Mouse (Mus musculus) lung, adult 2 months (tissue): ENCODE results near the gene 1700008O03Rik. TPM values are rescaled to one million over a fixed set of nuclear protein-coding genes. Genes with fewer than 3 reads are reported as not detected.
A peak's percentile ranks its signal among the peaks of the same experiment; 100 is the strongest.

Source experiments
- DNase-seq: peaks from one replicate; pipeline ENCODE4 v3.0.0; 2022
- H3K4me1 ChIP-seq: fragments of 200-500 bp; 2 replicates; pipeline ENCODE4 v1.6.1; 2011; ENCODE audit warnings: low read length; ENCODE audit not compliant: control insufficient read depth, insufficient read depth
- H3K4me3 ChIP-seq: fragments of 200-500 bp; replicated peaks from 2 replicates; pipeline ENCODE3; 2011; ENCODE audit warnings: low read depth, mild to moderate bottlenecking, control low read depth, low read length; ENCODE audit errors: extremely low read depth
- CTCF ChIP-seq: fragments of 200-500 bp; IDR thresholded peaks from 2 replicates; pipeline ENCODE4 v1.5.1; 2011; ENCODE audit warnings: mild to moderate bottlenecking, low read length, control low read depth; ENCODE audit not compliant: insufficient read depth
- POLR2A ChIP-seq: fragments of 200-500 bp; IDR thresholded peaks from 2 replicates; pipeline ENCODE4 v1.6.1; 2011; ENCODE audit warnings: low read depth, mild to moderate bottlenecking, control low read depth, low read length, borderline replicate concordance; ENCODE audit errors: extremely low read depth
- WGBS: fragments of 180-500 bp; shearing (Covaris S2); methylation state at CpG from one replicate; pipeline ENCODE4 v1.1.7; 2018; 5-methylcytosine and 5-hydroxymethylcytosine counted together
- polyA plus RNA-seq: library from polyadenylated mRNA; depleted of rRNA; stranded (reverse); fragments of >200 nt; gene quantifications from 2 replicates; pipeline ENCODE4 v1.2.3, GENCODE M21; 2012

The 1700008O03Rik gene
- polyA plus RNA-seq, 1 experiment = 1.2 TPM

DNA sequence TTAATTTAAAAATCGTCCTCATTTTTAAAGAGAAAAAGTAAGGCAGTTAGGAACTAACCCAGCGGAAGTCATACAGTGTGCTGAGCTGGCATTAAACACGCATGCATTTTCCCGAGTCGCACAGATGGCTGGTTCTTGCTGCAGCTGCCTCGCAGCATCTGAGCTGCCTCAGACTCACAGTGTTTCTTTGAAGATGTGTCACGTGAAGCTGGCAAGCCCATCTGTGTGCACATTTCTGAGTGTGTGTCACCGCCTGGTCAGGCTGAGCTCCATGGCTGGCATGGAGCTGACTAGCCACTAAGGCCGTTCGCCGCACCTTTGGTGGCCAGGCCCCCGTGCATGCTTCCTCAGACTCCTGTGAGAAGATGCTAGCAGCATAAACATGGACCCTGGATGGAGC, 3.1 kb downstream of the 1700008O03Rik start:
- WGBS = 64% methylated on average over 12 of the region's 12 CpGs
- TF ChIP-seq CTCF (no peak), POLR2A (no peak)
- peaks cover 2% of the 10 kb centered on the region; the same call in 1 of the 2 replicates for H3K4me1 ChIP-seq
- no peak overlapping the region for H3K4me3 ChIP-seq
- no peak for DNase-seq

DNA sequence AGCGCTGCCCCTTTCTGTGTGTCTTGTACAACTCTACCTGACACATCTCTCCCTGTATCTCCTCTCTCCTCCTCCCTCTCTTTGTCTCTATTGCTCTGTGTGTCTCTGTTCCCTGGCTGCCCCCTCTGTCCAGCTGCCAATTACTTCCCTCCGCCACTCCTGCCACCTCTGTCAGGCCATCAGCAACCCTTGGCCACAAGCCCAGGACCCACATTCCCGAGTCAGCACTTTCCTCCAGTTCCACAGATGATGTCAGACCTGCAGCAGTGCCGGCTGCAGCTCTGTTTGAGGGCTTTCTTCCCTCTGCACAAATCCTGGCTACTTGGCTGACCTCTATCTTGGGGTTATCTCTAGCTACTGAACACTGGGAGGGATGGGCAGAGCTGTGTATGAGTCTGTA, 7.3 kb downstream of the 1700008O03Rik start:
- TF ChIP-seq CTCF (no peak), POLR2A (no peak)
- Histone ChIP-seq H3K4me1 (peaks cover 3% of the 10 kb centered on the region), H3K4me3 (no peak overlapping the region)
- WGBS = 21% methylated on average over 4 of the region's 4 CpGs
- DNase-seq = no peak

DNA sequence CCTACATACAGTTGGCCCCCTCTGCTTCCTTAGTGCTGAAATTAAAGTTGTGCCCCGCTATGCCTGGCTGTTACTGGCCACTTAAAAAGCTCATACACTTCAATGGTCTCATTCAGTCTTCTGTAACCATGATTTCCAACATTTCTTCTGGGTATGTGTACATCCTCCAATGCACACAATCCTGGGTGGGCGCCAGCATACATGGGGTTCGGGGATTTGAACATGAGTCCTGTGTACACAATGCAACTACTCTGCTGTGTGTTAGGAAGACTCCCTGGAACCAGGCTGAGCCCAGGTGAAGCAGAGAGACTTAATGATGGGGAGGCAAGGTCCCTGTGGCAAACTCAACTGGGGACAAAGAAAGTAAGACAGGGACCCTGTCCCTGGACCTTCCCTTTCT, 9.8 kb downstream of the 1700008O03Rik start:
- Histone ChIP-seq H3K4me1 (peaks cover 3% of the 10 kb centered on the region), H3K4me3 (no peak overlapping the region)
- no peak for DNase-seq
- TF ChIP-seq POLR2A = no peak
- no peak for TF ChIP-seq CTCF
- WGBS = 62% methylated on average over 3 of the region's 3 CpGs

GRCm38 (mm10) chr7:44375207-44375606, 10.4 kb downstream of the 1700008O03Rik start:
- no peak for DNase-seq
- H3K4me1 ChIP-seq = peaks cover 3% of the 10 kb centered on the region
- 26% methylated on average over 10 of the region's 10 CpGs for WGBS
- no peak overlapping the region for H3K4me3 ChIP-seq
- TF ChIP-seq POLR2A (no peak), CTCF (no peak)

GRCm38 (mm10) chr7:44374756-44375155, 10.9 kb downstream of the 1700008O03Rik start:
- no peak for TF ChIP-seq CTCF
- no peak for TF ChIP-seq POLR2A
- no peak for DNase-seq
- WGBS = 13% methylated on average over 5 of the region's 5 CpGs
- Histone ChIP-seq H3K4me1 (peaks cover 3% of the 10 kb centered on the region), H3K4me3 (no peak overlapping the region)

DNA sequence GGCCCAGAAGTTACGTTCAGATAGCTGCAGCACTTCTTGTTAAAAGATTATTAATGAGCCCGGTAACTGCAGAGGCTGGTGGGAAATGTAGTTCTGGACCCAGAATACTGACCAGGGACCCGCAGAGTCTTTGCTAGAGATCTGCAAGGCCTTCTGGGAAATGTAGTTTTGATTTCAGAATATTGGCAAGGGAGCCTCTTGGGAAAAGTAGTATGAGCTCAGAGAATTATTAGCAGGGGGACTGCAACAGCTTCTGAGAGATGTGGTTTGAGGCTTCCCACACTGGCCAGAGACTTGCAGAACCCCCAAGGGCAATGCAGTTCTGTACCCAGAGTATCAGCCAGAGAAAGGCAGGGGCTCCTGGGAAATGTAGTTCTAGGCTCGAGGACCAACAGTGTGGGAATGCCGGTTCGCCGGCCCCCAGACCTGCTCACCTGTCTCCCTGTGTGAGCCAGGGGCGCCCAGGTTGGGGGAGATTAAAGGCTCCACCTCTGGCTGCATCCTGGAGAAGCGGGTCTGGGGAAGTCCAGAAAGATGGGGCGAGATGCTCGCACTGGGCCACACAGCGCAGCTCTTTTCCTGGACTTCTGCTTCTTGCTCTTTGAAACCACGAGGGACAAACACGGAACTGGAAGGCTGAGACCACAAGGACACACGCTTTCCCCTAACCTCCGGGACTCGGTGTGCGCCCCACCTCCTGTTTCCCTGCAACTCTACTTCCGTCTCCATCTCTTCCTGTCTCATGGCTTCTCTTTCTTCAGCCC, 11.5 kb downstream of the 1700008O03Rik start:
- WGBS = under 1% methylated on average over 19 of the region's 19 CpGs
- TF ChIP-seq POLR2A (no peak), CTCF (no peak)
- peak; percentile 89 for DNase-seq
- Histone ChIP-seq H3K4me3 (peak overlapping the region; percentile 69), H3K4me1 (peaks cover 3% of the 10 kb centered on the region)

DNA sequence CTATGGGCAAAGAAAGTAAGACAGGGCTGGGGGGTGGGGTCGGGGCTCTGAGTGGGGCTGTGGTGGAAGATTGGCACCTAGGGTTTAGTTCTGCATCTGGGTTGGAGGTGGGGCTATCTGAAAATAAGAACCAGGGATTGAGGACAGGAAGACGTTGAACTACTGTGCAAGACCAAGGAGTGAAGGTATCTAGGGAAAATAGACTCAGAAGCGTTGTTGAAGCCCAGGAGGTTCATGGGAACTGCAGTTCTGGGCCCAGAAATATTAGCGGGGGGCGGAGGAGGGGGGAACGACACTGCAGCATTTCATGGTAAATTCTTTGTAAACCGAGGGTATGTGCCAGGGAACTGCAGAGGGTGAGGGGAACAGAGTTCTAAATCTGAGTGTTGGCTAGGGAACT, 12.2 kb downstream of the 1700008O03Rik start:
- H3K4me1 ChIP-seq = peaks cover 3% of the 10 kb centered on the region

DNA sequence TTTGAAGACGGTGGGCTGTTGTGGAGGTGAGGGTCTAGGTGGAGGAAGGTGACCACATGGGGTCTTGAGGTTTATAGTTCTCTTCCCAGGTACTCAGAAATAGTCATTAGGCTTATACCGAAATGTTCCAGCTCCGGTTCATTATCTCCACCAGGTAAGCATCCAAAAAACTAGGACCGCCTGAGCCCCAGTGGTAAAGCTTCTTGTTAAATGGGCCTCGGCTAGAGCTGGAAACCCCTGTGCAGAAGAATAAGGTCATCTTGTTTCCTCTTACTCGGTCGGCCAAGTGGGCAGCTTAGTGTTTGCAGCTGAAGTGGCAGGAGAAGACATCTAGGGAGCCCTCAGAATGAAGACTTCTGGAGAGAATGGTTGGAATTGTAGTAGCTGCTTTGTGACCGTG, 12.9 kb downstream of the 1700008O03Rik start:
- no peak for DNase-seq
- Histone ChIP-seq H3K4me1 (peaks cover 3% of the 10 kb centered on the region), H3K4me3 (no peak overlapping the region)
- WGBS = 87% methylated on average over 8 of the region's 8 CpGs
- no peak for TF ChIP-seq CTCF
- no peak for TF ChIP-seq POLR2A

More for the DNA sequence above, 12.2 kb downstream of the 1700008O03Rik start:
- TF ChIP-seq CTCF (no peak), POLR2A (no peak)
- WGBS = 12% methylated on average over 7 of the region's 7 CpGs
- no peak for DNase-seq
- H3K4me3 ChIP-seq = peak overlapping the region; percentile 53

DNA sequence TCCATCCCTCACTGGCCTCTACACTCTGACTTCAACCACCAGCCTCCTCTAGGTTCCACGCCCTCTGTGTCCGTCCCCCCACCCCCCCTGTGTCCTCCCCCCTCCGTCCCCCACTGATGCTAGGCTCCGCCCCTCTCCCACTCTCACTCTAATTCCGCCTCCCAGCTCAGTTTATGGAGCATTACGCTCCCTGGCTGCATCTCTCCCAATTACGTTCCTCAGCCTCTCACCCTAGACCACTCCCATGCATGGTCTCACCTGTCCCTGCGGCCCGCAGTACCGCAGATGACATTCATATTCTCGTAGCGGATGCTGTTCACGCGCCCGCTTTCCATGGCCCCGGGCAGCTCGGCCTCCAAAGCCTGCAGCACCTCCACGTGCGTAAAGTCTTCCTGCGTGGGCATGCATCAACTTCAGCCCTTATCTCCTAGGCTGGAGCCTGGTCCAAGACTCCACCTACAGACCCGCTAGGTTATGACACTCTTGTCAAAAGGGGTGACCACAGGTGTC, 24.8 kb downstream of the 1700008O03Rik start:
- Histone ChIP-seq H3K4me1 (peaks cover 6% of the 10 kb centered on the region), H3K4me3 (no peak overlapping the region)
- DNase-seq = peak; percentile 10
- WGBS = 8% methylated on average over 21 of the region's 21 CpGs
- TF ChIP-seq POLR2A (no peak), CTCF (no peak)

- DNase-seq = peak; percentile 92
Observed at GRCm38 (mm10) chr7:44359908-44360672, 25.5 kb downstream of the 1700008O03Rik start.

More at GRCm38 (mm10) chr7:44359908-44360672, 25.5 kb downstream of the 1700008O03Rik start:
- WGBS = under 1% methylated on average over 54 of the region's 54 CpGs
- peak overlapping the region; percentile 82 for H3K4me3 ChIP-seq
- TF ChIP-seq POLR2A (peak; percentile 88; the same call in 1 of the 2 replicates), CTCF (no peak)
- H3K4me1 ChIP-seq = peaks cover 6% of the 10 kb centered on the region
